Mouse (Mus musculus): ENCODE measurements at regions not wholly inside any gene's neighbourhood (a gene's known extent, or its start where the extent isn't known, plus 50 kb on each side); places are given as distances from the start of the nearest gene placed in this dataset.

GRCm38 (mm10) chr4:127545106-127545505, 187.1 kb upstream of the Gjb5 start:
- intact Hi-C loops (cut with DNase I) = no loop called here

GRCm38 (mm10) chr4:127543276-127543675, 185.3 kb upstream of the Gjb5 start:
- no peak for DNase-seq (ENCODE audit: extremely low spot score in 1 of 2, low spot score in 2 of 2)
- intact Hi-C loops (cut with DNase I) = no loop called here

More at GRCm38 (mm10) chr4:127545106-127545505, 187.1 kb upstream of the Gjb5 start:
- DNase-seq (ENCODE audit: extremely low spot score in 1 of 2, low spot score in 2 of 2) = no peak

- intact Hi-C loops (cut with DNase I) = no loop called here
- no peak for DNase-seq (ENCODE audit: extremely low spot score in 1 of 2, low spot score in 2 of 2)
Measured at GRCm38 (mm10) chr4:127542771-127543170, 184.8 kb upstream of the Gjb5 start.

- peak in 1 of 2 experiments; percentile 39 for DNase-seq (ENCODE audit: extremely low spot score in 1 of 2, low spot score in 2 of 2)
- intact Hi-C loops (cut with DNase I) = loop anchor here (5.0 kb wide), 1 partner anchor 450 kb away; the partner anchor contains the start of gene Csmd2
Measured at GRCm38 (mm10) chr4:127536952-127537351, 179.0 kb upstream of the Gjb5 start.

- DNase-seq (ENCODE audit: extremely low spot score in 1 of 2, low spot score in 2 of 2) = no peak
- intact Hi-C loops (cut with DNase I) = loop anchor here (5.0 kb wide), 1 partner anchor 452 kb away; the partner anchor contains the start of gene Csmd2
Measured at GRCm38 (mm10) chr4:127535630-127536029, 177.6 kb upstream of the Gjb5 start.

GRCm38 (mm10) chr4:127534411-127534810, 176.4 kb upstream of the Gjb5 start:
- intact Hi-C loops (cut with DNase I) = no loop called here
- DNase-seq (ENCODE audit: extremely low spot score in 1 of 2, low spot score in 2 of 2) = no peak

GRCm38 (mm10) chr4:127533726-127534125, 175.7 kb upstream of the Gjb5 start:
- intact Hi-C loops (cut with DNase I) = no loop called here
- no peak for DNase-seq (ENCODE audit: extremely low spot score in 1 of 2, low spot score in 2 of 2)

GRCm38 (mm10) chr4:127530779-127531178, 172.8 kb upstream of the Gjb5 start:
- intact Hi-C loops (cut with DNase I) = no loop called here
- no peak for DNase-seq (ENCODE audit: extremely low spot score in 1 of 2, low spot score in 2 of 2)

GRCm38 (mm10) chr4:127522151-127522550, 164.2 kb upstream of the Gjb5 start:
- intact Hi-C loops (cut with DNase I) = no loop called here
- no peak for DNase-seq (ENCODE audit: extremely low spot score in 1 of 2, low spot score in 2 of 2)

- DNase-seq (ENCODE audit: extremely low spot score in 1 of 2, low spot score in 2 of 2) = no peak
- intact Hi-C loops (cut with DNase I) = no loop called here
Measured at GRCm38 (mm10) chr4:127517978-127518377, 160.0 kb upstream of the Gjb5 start.

- intact Hi-C loops (cut with DNase I) = no loop called here
- DNase-seq (ENCODE audit: extremely low spot score in 1 of 2, low spot score in 2 of 2) = peak in 1 of 2 experiments; percentile 31
Measured at GRCm38 (mm10) chr4:127517539-127517938, 159.6 kb upstream of the Gjb5 start.

GRCm38 (mm10) chr4:127509936-127510335, 152.0 kb upstream of the Gjb5 start:
- peak; percentile 53 to 63 for DNase-seq (ENCODE audit: extremely low spot score in 1 of 2, low spot score in 2 of 2)
- intact Hi-C loops (cut with DNase I) = no loop called here

- DNase-seq (ENCODE audit: extremely low spot score in 1 of 2, low spot score in 2 of 2) = no peak
- intact Hi-C loops (cut with DNase I) = no loop called here
Measured at GRCm38 (mm10) chr4:127502621-127503020, 144.6 kb upstream of the Gjb5 start.

GRCm38 (mm10) chr4:127501881-127502280, 143.9 kb upstream of the Gjb5 start:
- no peak for DNase-seq (ENCODE audit: extremely low spot score in 1 of 2, low spot score in 2 of 2)
- intact Hi-C loops (cut with DNase I) = no loop called here

- DNase-seq (ENCODE audit: extremely low spot score in 1 of 2, low spot score in 2 of 2) = no peak
- intact Hi-C loops (cut with DNase I) = no loop called here
Measured at GRCm38 (mm10) chr4:127487016-127487780, 129.2 kb upstream of the Gjb5 start.

- DNase-seq (ENCODE audit: extremely low spot score in 1 of 2, low spot score in 2 of 2) = no peak
- intact Hi-C loops (cut with DNase I) = no loop called here
Measured at GRCm38 (mm10) chr4:127485238-127485637, 127.3 kb upstream of the Gjb5 start.

GRCm38 (mm10) chr4:127482461-127482860, 124.5 kb upstream of the Gjb5 start:
- DNase-seq (ENCODE audit: extremely low spot score in 1 of 2, low spot score in 2 of 2) = no peak
- intact Hi-C loops (cut with DNase I) = no loop called here

GRCm38 (mm10) chr4:127480339-127480738, 122.4 kb upstream of the Gjb5 start:
- intact Hi-C loops (cut with DNase I) = no loop called here
- DNase-seq (ENCODE audit: extremely low spot score in 1 of 2, low spot score in 2 of 2) = no peak

GRCm38 (mm10) chr4:127469877-127470276, 111.9 kb upstream of the Gjb5 start:
- intact Hi-C loops (cut with DNase I) = no loop called here
- DNase-seq (ENCODE audit: extremely low spot score in 1 of 2, low spot score in 2 of 2) = no peak

GRCm38 (mm10) chr4:127454511-127455119, 96.6 kb upstream of the Gjb5 start:
- intact Hi-C loops (cut with DNase I) = no loop called here

More at GRCm38 (mm10) chr4:127454511-127455119, 96.6 kb upstream of the Gjb5 start:
- DNase-seq (ENCODE audit: extremely low spot score in 1 of 2, low spot score in 2 of 2) = no peak
